Mouse (Mus musculus): ENCODE data around the gene Otoa.

DNA sequence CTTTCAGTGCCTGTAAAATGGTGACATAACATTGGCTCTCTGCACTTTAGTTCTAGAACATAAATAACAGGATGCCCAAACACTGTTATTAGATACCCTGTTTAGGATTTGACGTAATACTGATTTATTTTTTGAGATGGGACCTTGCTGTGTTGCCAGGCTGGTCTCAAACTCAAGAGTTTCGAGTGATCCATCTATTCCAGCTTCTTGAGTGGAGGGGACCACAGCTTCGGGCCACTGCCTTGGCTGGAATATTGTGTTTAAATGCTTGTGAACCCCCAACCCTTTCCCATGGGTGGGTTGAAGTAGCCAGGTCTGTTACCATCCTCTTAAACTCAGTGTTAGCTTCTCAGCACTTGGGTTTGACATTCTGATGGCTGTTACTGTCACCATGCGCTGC lies at the start of gene Otoa:
- TF ChIP-seq CTCF (IDR thresholded peaks at IDR 0.05; ENCODE audit: extremely low read depth, insufficient read depth, insufficient read length, insufficient replicate concordance): no peak
- no peak for TF ChIP-seq POLR2A (IDR thresholded peaks at IDR 0.05; ENCODE audit: low read depth, low read length)

Measured in spleen, adult 2 months (tissue).